Mouse (Mus musculus) CH12.LX (cell line): ENCODE measurements around the gene Vil1. TPM values are rescaled to one million over a fixed set of nuclear protein-coding genes. Genes with fewer than 3 reads are reported as not detected.

Experiments used
- DNase-seq: peaks from one replicate; pipeline ENCODE4 v3.0.0-alpha.2; 2013; ENCODE audit errors: extremely low read depth
- H3K27ac ChIP-seq: 2 replicates; pipeline ENCODE4 v1.5.1; 2012; ENCODE audit warnings: low read depth, mild to moderate bottlenecking, control low read depth, moderate library complexity; ENCODE audit not compliant: insufficient read depth
- H3K27me3 ChIP-seq: replicated peaks from 2 replicates; pipeline ENCODE3; 2012; ENCODE audit warnings: inconsistent platforms
- H3K36me3 ChIP-seq, 2 experiments: replicated peaks in 1 of 2; 2 replicates each; pipeline versions ENCODE3 to v1.6.1; 2012; ENCODE audit warnings: inconsistent platforms in 1 of 2, low read length in 1 of 2, mild to moderate bottlenecking in 1 of 2, mixed read lengths in 1 of 2, moderate library complexity in 1 of 2; ENCODE audit not compliant: control insufficient read depth in 1 of 2, insufficient read depth in 1 of 2
- H3K4me1 ChIP-seq, 2 experiments: 2 replicates each; pipeline ENCODE4 v1.6.1; 2012; ENCODE audit warnings: inconsistent platforms in 1 of 2, moderate library complexity in 1 of 2; ENCODE audit not compliant: insufficient read depth in 2 of 2, control insufficient read depth in 1 of 2
- H3K4me2 ChIP-seq: 2 replicates; pipeline ENCODE4 v1.6.1; 2012; ENCODE audit warnings: low read depth, mild to moderate bottlenecking, control low read depth; ENCODE audit not compliant: poor library complexity, insufficient read depth, severe bottlenecking
- H3K4me3 ChIP-seq, 3 experiments: fragments of 150-350 bp in 1 of 3; sonication (generic) in 1 of 3; replicated peaks in 1 of 3; 2 replicates each; pipeline versions ENCODE3 to v1.5.1; 2011 to 2012; ENCODE audit warnings: low read depth in 2 of 3, low read length in 2 of 3, mild to moderate bottlenecking in 2 of 3, moderate library complexity in 2 of 3, control low read depth in 1 of 3, improper control_type of control experiment in 1 of 3, inconsistent platforms in 1 of 3, mixed read lengths in 1 of 3; ENCODE audit not compliant: poor library complexity in 1 of 3
- H3K79me2 ChIP-seq: replicated peaks from 2 replicates; pipeline ENCODE4 v1.6.1; 2012; ENCODE audit warnings: mild to moderate bottlenecking, moderate library complexity; ENCODE audit not compliant: control insufficient read depth, poor library complexity, insufficient read depth, severe bottlenecking; ENCODE audit errors: extremely low read depth
- H3K9ac ChIP-seq: 2 replicates; pipeline ENCODE4 v1.6.1; 2012; ENCODE audit warnings: low read depth, mild to moderate bottlenecking, control low read depth, moderate library complexity; ENCODE audit not compliant: insufficient read depth
- H3K9me3 ChIP-seq: replicated peaks from 2 replicates; pipeline ENCODE3; 2012; ENCODE audit warnings: low read length, inconsistent platforms, mixed read lengths
- CHD1 ChIP-seq: IDR thresholded peaks from 2 replicates; pipeline ENCODE4 v1.6.1; 2012; ENCODE audit warnings: low read depth, low read length, improper control_type of control experiment, inconsistent platforms
- CHD2 ChIP-seq: IDR thresholded peaks from 2 replicates; pipeline ENCODE4 v1.6.1; 2011; ENCODE audit warnings: low read length, improper control_type of control experiment
- ETS1 ChIP-seq: conservative IDR thresholded peaks from 2 replicates; pipeline ENCODE4 v1.6.1; 2012; ENCODE audit warnings: low read depth, mild to moderate bottlenecking, inconsistent platforms, low read length, improper control_type of control experiment, moderate library complexity
- GABPA ChIP-seq: IDR thresholded peaks from 2 replicates; pipeline ENCODE4 v1.6.1; 2012; ENCODE audit warnings: low read depth, low read length, improper control_type of control experiment, inconsistent platforms; ENCODE audit not compliant: insufficient replicate concordance
- HCFC1 ChIP-seq: IDR thresholded peaks from 2 replicates; pipeline ENCODE4 v1.6.1; 2012; ENCODE audit warnings: low read depth, mild to moderate bottlenecking, inconsistent platforms, low read length, improper control_type of control experiment
- IRF4 ChIP-seq: IDR thresholded peaks from 2 replicates; pipeline ENCODE4 v1.6.1; 2014; ENCODE audit warnings: low read depth, mild to moderate bottlenecking, inconsistent platforms, low read length, improper control_type of control experiment
- MAFK ChIP-seq: IDR thresholded peaks from 2 replicates; pipeline ENCODE4 v1.6.1; 2011; ENCODE audit warnings: low read length, improper control_type of control experiment; ENCODE audit not compliant: insufficient replicate concordance
- MAX ChIP-seq: IDR thresholded peaks from 2 replicates; pipeline ENCODE4 v1.6.1; 2011; ENCODE audit warnings: low read length, improper control_type of control experiment
- MEF2A ChIP-seq: IDR thresholded peaks from 2 replicates; pipeline ENCODE4 v1.6.1; 2014; ENCODE audit warnings: low read depth, mild to moderate bottlenecking, inconsistent platforms, low read length, improper control_type of control experiment, borderline replicate concordance
- NELFE ChIP-seq: IDR thresholded peaks from 2 replicates; pipeline ENCODE4 v1.6.1; 2011; ENCODE audit warnings: low read depth, low read length, improper control_type of control experiment
- RCOR1 ChIP-seq: conservative IDR thresholded peaks from 2 replicates; pipeline ENCODE4 v1.6.1; 2012; ENCODE audit warnings: low read depth, mild to moderate bottlenecking, inconsistent platforms, low read length, improper control_type of control experiment
- TBP ChIP-seq: conservative IDR thresholded peaks from 2 replicates; pipeline ENCODE4 v1.6.1; 2011; ENCODE audit warnings: low read depth, low read length, improper control_type of control experiment
- UBTF ChIP-seq: IDR thresholded peaks from 2 replicates; pipeline ENCODE4 v1.6.1; 2012; ENCODE audit warnings: low read depth, mild to moderate bottlenecking, inconsistent platforms, low read length, improper control_type of control experiment, moderate library complexity
- ZNF384 ChIP-seq: IDR thresholded peaks from 2 replicates; pipeline ENCODE4 v1.6.1; 2012; ENCODE audit warnings: low read depth, low read length, improper control_type of control experiment, inconsistent platforms
- dilution Hi-C: fragments of 300-500 bp; cut with MboI; formaldehyde crosslinking; loops from 2 replicates; pipeline ENCODE4 v1.14.3; 2020; ENCODE audit warnings: low sequenced_read_pairs; ENCODE audit not compliant: extremely low pct_unique_long_range_greater_than_20kb, extremely low pct_ligation_motif_present
- in situ Hi-C: fragments of 300-500 bp; cut with MboI; formaldehyde crosslinking; loops from 3 replicates; pipeline ENCODE4 v1.14.3; 2019; ENCODE audit warnings: low sequenced_read_pairs, low pct_ligation_motif_present, low pct_unique_long_range_greater_than_20kb, mixed read lengths
- polyA plus RNA-seq: library from polyadenylated mRNA; unstranded; fragments of >175 nt; gene quantifications from 2 replicates; pipeline ENCODE4 v1.2.1, GENCODE M21; 2012; ENCODE audit warnings: low read depth; ENCODE audit not compliant: insufficient read length
- total RNA-seq, 2 experiments: library from RNA; depleted of rRNA; stranded (reverse); fragments of 300-350 nt in 1 of 2; fragments of >200 nt in 1 of 2; gene quantifications; 2 replicates each; pipeline ENCODE4 v1.2.3; 2012 to 2014

The Vil1 gene
- total and polyA plus RNA-seq, 3 experiments, result 0.08 to 0.10 TPM; not detected in 1

DNA sequence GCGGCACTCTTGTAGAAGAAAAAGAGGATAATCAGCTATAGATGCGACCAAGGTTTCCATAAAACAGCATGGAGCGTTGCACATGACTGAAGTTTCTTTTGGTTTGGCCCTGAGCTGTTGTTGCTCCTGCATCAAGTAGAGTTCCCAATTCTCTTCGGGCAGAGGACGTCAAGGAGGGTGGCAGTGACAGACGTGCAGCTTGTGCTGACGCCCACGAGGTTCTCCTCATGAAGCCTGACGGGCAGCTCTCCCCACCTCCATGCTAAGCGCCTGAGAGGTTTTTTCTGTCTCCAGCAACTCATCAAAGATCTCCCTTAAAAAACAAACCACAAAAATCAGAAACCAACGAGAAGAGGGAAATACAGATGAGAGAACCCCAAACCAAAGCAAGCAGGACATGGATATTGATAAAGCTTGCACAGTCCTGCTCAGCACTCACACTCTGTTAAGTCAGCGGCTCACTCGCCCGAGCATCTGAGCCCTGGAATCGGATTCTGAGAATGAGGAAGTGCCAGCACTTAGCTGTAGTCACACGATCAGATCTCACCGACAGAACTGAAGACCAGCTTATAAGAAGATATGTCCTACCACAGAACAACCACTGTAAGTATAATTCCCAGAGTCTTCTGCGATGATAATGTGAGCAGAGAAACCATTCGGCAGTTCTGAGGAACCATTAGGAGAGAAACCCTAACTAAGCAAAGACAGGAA lies 30.1 kb downstream of the Vil1 start:
- DNase-seq, result no peak
- H3K4me3 ChIP-seq, result no peak overlapping the region
- H3K27me3 ChIP-seq, result no peaks in the 10 kb centered on the region
- TF ChIP-seq CHD2, result no peak
- TF ChIP-seq IRF4, result no peak
- TF ChIP-seq CHD1, result no peak
- TF ChIP-seq UBTF, result no peak
- no peak for TF ChIP-seq TBP
- no peak for TF ChIP-seq RCOR1
- TF ChIP-seq GABPA, result no peak
- no peak for TF ChIP-seq MAFK
- TF ChIP-seq MEF2A, result no peak
- TF ChIP-seq MAX, result no peak
- no peak for TF ChIP-seq ETS1
- peaks cover 8 to 48% of the 10 kb centered on the region in 2 experiments for H3K4me1 ChIP-seq
- no peak overlapping the region for H3K27ac ChIP-seq
- peaks cover 27 to 63% of the 10 kb centered on the region in 2 experiments for H3K36me3 ChIP-seq
- H3K79me2 ChIP-seq, result no peaks in the 10 kb centered on the region; the same call in 1 of the 2 replicates
- in situ Hi-C loops, result no loop called here
- H3K9me3 ChIP-seq, result no peaks in the 10 kb centered on the region
- H3K4me2 ChIP-seq, result no peak overlapping the region
- dilution Hi-C loops, result no loop called here
- H3K9ac ChIP-seq, result no peak overlapping the region

DNA sequence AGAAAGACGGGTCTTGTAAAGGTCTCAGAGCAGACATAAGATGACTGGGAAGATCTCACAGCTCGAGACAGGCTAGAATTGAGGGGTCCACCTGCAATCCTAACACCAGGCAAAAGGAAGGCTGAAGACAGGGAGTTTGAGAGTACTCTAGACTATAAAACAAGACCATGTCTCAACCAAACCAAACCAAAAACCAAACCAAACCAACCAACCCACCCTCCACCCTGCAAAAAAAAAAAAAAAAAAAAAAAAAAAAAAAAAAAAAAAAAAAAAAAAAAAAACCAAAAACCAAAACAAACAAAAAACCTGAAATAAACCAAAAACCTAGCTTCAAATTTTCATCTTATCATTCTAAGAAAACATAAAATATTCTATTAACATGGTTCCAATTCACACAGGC lies 35.4 kb downstream of the Vil1 start:
- Histone ChIP-seq H3K36me3 (peaks cover 39 to 76% of the 10 kb centered on the region in 2 experiments), H3K4me2 (no peak overlapping the region), H3K4me1 (no peaks in the 10 kb centered on the region), H3K4me3 (no peak overlapping the region), H3K27me3 (no peaks in the 10 kb centered on the region), H3K9me3 (no peaks in the 10 kb centered on the region), H3K79me2 (no peaks in the 10 kb centered on the region; the same call in 1 of the 2 replicates)
- dilution Hi-C loops, result no loop called here
- DNase-seq, result no peak
- TF ChIP-seq NELFE, result no peak
- no peak for TF ChIP-seq HCFC1
- peak; percentile 80 for TF ChIP-seq ZNF384
- TF ChIP-seq, all 38 proteins: peak for 1
- Histone ChIP-seq H3K9ac (no peak overlapping the region), H3K27ac (no peak overlapping the region)
- in situ Hi-C loops, result loop anchor here (10.0 kb wide), 1 partner anchor 50 kb away; the partner anchor contains the start of gene Ctdsp1
